Mouse (Mus musculus) thymus, adult 2 months (tissue): ENCODE data around the gene Hoxd12.

Experiments
- CTCF ChIP-seq: fragments of 200-500 bp; IDR thresholded peaks from 2 replicates; pipeline ENCODE4 v1.5.1; 2012; ENCODE audit warnings: mild to moderate bottlenecking, control low read depth, low read length, moderate library complexity, borderline replicate concordance; ENCODE audit not compliant: control insufficient read depth, poor library complexity, insufficient read depth; ENCODE audit errors: extremely low read depth
- POLR2A ChIP-seq: fragments of 200-500 bp; IDR thresholded peaks from 2 replicates; pipeline ENCODE4 v1.6.1; 2012; ENCODE audit warnings: mild to moderate bottlenecking, low read length, control low read depth, moderate library complexity; ENCODE audit not compliant: control insufficient read depth, poor library complexity, insufficient read depth; ENCODE audit errors: extremely low read depth

DNA sequence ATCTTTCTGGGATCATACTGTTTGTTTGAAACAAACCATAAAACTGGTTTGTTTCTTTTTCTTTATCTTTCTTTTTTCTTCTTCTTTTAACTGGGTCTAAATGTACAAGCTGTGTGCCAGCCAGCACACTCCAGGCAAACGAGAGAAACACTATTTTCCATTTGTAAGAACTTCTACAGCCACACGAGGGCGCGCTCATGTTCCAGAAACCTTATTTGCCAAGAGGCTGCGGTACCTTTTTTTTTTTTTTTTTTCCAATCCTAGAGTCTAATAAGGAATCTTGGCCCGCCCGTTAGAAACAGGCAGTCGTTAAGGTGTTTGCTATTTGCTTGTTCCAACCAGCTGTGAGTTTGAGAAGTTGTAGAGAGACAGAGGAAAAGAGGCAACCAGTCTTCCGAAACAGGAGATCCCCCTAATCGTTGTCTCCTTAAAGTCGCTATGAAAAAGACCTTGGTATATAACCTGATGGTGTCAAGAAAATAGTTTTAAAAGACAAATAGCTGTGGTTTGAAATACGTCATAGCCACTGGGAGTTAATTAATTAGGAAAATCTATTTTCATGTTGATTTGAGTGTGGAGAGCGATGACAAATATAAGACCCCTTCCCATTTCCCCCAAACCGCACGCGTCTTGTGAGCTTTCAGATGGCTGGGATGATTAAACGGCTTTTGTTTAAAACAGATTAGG is 11.6 kb downstream of the Hoxd12 start:
- TF ChIP-seq CTCF (no peak), POLR2A (no peak)
